Mouse (Mus musculus) left cerebral cortex, adult 8-10 months (tissue): ENCODE results near the gene Kcnq5. TPM values are rescaled to one million over a fixed set of nuclear protein-coding genes. Genes with fewer than 3 reads are reported as not detected.
A peak's percentile ranks its signal among the peaks of the same experiment; 100 is the strongest.

ENCODE experiments used
- DNase-seq, 2 experiments: peaks; one replicate each; pipeline ENCODE4 v3.0.0; 2022; ENCODE audit warnings: low spot score in 2 of 2
- total RNA-seq, 4 experiments: library from RNA; stranded (reverse); gene quantifications; 2 replicates each; pipeline ENCODE4 v1.2.4; 2022

The Kcnq5 gene
- total RNA-seq: 10 to 100 TPM; 67.6 to 86.7 (median 78.4) TPM

DNA sequence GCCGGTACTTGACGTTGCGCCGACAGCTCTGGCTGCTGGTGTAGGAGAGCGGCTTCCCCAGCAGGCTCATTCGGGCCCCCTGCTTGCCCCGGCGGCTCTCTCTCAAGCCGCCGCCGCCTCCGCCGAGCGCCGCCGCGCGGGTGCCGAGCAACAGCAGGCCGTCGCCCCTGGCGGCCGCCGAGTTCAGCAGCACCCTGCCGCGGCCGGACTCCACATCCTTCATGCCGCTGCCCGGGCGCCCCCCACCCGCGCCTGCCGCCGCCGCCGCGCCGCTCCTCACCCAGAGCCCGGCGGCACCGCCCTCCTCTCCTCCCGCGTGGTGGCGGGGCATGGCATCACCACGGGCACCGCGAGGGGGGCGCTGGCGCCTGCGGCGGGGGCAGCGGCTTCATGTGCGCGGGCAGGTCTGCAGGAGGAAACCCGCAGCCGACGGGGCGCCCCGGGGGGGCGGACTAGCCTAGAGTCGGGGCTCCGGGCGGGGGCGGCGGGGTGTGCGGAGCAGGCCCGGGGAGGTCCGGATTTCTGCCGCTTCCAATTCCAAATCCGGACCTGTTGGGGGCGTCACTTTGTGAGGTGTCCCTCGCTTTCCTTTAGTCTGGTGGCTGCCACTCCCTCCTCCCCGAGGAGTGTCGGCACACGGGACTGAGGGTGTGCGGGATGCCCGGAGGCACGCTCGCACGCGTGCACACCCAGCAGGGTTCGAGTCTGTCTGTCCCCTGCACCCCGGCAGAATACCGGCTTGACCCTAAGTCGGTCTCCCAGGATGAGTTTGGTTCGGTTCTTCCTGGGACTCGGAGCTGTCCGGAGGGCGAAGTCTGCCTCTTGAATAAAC, at the start of gene Kcnq5:
TSS of gene Kcnq5 (minus strand) at position 692 of the 832 bp plus-strand sequence.
- peak; percentile 39 to 73 for DNase-seq

DNA sequence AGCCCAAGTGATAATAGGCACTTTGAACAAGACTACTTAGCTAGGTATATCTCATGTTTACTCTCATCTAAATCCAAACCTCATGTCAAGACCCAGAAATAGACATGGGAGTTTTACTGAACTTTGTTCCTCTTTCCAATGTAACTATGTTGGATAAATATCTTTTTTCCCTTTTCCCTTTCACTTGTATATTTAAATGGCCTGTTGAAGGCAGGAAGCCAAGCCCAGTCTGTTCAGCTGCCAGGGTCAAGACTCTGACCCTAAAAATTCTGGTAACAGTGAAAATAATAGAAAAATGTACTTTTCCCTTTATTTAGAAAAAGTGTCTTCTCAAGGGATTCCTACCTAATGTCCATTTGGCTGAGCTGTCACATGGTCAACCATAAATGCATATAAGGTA, 18.0 kb upstream of the Kcnq5 start:
- DNase-seq: no peak

DNA sequence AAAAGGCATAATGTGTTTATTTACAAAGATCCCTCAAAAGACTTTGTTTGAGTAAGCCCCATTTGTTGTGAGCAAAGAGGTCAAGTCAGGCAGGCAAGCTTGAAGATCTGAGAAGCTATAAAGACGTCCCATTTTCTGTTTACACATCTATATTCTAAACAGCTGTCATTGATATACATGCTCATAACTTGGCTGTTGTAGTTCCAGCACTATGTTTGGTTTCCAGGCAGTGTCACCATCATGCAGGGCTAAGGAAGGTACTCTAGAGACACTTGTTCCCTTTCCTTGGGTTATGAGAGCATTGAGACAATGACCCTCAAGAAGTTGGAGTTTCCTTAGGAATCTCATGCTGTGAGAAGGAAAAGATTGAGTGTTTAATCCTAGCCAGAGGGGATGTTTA, 17.6 kb upstream of the Kcnq5 start:
- no peak for DNase-seq

DNA sequence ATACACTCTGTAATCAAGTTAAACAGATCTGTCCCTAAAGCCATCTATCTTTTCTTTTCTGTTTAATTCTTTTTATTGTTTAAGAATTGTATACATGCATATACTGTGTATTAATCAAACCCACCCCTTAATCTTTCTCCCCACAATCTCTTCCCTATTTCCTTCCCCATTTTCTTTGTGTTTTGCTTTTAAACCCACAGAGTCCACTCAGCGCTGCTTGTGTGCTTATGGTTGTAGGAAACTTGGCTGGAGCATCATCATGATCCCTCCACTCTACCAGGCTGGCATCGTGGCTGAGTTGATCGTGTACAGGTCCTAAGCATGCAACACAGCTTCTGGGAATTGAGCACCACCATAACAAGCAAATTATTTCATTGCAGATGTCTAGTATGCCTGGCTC, 12.3 kb upstream of the Kcnq5 start:
- DNase-seq: no peak

DNA sequence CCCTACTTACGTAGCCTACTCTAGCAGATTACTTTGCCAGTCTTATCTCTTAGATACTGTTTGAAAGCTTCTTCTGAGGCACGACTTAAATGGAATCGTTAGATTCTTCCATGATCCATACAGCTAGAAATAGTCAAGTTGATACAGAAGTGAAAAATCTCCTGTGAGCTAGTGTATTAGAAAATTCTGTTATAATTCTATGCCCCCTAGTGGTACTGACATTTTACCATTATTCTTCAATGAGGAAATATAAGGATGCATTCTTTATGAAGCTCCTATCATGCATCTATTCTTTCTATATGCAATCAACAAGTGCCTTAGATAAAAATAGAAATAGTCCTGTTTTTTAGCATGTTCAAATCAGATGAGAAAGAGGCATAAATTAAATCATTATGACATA, 5.4 kb upstream of the Kcnq5 start:
- DNase-seq: no peak

DNA sequence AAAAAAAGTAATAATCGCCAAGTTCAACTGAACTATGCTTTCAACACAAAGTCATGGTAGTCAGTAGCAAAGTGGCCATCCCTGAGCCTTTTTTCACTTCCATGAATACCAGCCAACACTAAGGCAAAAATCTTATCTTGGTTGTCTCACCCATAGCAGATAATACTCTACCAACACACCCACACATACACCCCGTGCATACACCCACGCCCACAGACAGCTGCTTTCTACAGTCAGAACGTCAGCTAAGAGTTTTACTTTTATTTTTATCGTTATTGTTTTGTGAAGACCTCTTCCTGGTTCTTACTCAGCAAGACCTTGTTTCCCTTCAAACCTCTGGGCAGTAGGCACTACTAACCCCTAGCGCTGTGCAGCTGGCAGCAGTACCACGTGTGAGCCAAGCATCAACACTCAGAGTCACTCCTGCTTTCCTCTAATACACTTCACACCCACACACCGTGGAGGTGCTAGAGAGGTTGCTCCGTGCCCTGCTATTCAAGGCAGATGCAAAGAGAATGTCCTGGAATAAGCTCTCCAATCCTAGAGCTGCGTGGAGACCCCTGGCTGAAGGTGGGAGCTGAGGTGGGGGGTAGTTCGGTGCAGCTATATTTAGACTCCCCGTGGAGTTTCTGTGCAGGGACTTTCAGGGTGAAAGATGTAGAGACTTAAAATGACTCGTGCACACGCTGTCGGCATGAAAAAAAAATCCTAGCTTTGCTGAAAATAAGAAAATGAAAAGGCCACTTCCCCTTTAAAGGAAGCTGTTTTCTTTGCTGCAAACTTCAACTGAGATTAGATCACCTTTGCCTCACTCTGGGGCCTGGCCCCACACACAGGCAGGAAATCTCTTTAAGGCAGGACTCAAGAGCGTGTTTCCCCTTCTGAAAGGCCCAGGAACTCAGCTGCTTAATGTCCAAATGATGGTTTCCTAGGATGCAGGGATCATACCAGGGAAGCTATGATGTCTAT, 1.4 kb upstream of the Kcnq5 start:
- DNase-seq: peak in 1 of 2 experiments; percentile 47

DNA sequence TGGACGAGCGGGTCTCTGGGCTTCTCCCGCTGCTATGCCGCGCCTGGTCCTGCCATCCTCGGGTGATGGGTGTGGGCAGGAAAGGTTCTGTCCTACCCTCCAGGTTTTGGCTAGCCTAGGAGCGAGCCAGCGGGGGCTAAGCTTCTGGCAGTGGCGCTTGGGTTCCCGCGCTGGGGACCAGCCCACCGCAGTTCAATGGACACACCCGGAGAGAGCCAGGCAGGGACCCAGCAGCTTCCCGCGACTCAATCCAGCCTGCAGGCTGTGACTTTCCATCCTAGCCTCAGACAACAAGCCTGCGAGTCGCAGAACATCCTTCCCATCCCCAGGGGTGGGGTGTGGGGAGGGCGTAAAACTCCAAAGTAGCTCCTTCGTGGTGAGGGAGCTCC, 335 bp upstream of the Kcnq5 start:
- peak; percentile 24 to 38 for DNase-seq

DNA sequence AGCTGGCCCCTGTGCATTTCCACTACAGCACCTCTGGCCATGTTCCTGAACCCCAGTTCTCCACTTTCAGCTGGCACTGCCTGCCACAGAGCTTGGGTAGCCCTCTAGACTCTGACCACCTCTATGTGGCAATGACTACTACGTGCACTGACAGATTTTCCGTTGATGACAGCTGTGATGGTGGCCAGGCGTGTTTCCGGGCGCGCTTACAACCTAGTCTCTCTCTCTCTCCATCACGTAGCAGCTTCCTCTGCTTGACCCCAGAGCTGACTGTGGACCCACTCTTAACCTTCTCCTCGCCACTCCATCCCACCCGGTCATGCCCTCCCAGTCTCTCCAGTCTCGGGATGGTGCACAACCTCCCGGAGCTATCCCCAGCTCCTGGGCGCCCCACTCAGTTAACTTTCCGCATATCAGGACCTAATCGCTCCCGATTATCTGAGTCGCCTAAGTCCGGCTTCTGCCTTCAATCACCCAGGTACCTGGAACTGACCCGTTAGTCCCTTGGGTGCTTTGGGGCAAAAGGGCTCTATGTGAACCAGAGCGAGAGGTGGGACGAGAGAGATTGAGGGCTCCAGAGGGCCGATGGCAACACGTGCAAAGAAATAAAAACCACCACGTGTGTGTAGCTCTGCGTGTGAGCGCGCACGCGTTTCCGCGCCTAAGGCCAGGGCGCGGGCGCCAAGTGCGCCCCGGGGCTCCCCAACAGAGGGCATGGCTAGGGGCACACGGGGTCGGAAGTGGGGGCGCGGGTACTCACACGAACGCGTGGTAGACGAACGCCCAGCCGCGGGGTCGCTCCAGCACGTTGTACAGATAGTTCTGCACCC, 1.1 kb downstream of the Kcnq5 start:
- peak; percentile 32 to 54 for DNase-seq

DNA sequence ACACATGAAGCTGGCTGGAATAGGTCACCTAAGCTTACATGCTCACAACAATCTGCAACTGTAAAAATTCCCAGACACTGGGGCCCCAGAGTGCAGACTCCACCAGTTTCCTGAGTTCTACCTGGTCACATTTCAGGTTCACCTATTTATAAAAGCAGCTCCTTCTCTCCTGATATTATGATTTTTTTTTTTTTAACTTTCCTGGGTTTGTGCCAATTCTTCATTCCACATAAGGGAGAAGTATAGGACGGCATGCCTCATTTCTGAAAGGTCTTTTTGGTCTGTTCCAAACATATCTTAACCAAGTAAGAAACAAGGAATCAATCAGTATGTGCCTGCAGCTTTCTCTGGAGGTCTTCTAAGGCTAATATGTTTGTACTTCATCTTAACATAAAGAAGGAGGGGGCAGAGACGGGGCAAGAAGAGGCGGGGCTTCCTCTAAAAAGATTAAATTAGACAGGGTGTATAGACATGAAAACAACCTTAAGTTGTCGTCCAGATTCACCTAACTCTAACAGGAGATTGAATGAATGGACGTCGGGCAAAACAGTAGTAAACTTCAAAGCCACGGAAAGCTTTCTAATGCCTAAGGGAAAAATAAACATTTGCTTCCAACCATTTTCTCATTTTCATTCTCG, 2.0 kb downstream of the Kcnq5 start:
- DNase-seq: no peak

DNA sequence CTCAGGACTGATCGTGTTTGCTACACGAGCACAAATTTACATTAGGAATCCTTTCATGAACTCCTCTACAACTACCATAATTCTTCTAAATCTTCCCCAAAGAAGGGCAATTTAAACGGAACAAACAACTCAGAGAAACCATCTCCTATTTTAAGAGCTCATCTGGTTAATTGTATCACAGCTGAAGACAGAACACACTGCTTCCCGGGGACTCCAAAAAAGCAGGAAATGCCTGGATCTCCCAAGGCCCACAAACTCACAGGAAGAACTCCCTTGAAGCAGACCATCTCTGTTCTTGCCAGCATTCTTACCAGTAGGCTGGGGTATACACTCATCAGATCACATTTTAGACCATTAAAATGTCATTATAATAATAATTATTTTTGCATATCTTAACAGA, 3.7 kb downstream of the Kcnq5 start:
- no peak for DNase-seq

DNA sequence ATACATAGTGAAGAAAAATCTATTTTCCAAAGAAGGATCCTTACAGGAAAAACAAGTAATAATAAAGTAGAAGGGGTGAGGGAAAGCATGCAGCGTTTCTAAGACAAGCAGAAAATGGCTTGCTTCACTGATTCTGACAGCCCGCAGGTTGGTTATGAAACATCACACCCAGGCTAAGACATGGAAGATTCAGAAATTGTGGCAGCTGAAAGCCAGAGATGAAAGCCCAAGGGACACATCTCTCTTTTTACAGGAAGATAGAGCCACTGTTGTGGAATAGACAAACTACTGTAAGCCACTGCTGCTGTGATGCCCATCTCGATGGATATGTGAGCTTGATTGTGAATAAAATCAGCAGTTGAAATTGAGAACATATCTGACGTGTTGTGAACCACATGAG, 20.9 kb downstream of the Kcnq5 start:
- DNase-seq: no peak

DNA sequence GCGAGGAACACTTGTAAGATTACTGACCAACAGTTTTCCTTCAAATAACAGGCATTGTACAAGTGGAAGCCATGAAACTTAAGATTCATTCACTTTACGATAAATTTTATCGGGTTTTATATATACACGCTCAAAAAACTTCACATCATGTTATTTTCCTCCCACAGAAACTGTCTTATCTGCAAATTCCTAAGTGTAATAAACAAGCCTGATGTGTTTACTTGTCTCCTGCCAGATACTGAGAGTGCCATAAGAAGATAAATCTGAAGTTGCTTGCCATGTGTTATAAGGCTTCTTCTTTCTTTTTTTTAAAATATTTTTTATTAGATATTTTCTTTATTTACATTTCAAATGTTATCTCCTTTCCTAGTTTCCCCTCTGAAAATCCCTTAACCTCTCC, 34.6 kb downstream of the Kcnq5 start:
- no peak for DNase-seq

DNA sequence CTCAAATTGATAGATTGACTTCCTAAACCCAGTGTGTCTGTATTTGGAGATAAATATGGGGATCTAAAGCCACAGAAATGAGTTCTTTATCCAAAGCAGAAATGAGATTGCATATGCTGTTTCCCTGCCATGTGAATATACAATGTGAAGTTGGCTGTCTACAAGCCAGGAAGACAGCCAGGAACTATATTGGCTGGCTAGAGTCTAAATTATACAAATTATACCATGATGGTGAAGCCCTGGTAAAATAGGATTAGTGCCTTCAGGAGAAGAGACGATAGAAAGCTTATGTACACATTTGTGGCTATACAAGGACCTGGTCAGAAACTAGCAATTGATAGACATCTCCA, 38.5 kb downstream of the Kcnq5 start:
- no peak for DNase-seq

DNA sequence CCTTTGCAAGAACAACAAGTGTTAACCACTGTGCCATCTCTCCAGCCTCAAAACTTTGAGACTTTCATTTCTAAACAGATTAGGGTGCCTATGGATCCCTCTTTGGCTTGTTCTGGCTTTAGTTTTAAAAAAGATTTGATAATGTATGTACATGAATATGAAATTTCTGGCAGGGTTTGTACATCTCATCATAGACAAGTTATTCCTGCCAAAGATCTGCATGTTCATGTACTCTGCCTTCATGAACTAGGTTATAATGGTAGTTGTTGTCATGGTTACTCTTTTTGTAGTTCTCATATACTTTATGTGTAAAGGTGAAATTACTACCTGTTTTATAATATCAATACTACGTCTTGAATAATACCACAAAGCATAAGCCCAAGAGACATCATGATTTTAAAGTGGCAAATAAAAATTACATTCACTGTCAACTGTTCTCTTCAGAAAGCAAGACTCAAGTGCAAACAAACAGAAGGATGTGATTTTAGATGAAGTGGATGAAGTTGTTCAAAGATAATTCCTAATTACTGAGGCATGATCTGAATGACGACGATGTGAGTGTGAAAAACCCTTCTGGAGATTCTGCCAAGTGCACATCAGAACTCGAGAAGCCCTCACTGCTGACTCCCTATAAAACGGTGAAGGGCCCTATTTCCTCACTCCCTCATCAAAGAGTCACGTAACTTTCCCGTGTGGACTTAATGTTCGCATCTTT, 39.0 kb downstream of the Kcnq5 start:
- DNase-seq: no peak

DNA sequence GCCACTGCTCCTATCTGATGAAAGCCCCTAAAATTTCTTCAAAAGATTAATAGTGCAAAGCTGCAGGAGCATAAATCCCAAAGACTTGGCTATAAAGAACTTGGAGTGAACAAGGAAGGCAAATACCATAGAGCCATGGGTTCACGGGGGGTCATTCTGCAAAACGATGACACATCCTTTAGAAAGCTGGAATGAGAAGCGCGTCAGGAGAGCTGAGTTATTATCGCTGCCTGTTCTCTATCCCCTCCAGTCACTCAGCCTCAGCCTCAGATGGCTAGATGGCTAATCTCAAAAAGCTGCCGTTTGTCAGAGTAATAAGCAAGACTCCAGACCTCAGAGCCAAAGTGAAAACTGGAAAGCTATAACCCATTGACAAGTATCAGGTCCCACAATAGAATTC, 42.5 kb downstream of the Kcnq5 start:
- no peak for DNase-seq

DNA sequence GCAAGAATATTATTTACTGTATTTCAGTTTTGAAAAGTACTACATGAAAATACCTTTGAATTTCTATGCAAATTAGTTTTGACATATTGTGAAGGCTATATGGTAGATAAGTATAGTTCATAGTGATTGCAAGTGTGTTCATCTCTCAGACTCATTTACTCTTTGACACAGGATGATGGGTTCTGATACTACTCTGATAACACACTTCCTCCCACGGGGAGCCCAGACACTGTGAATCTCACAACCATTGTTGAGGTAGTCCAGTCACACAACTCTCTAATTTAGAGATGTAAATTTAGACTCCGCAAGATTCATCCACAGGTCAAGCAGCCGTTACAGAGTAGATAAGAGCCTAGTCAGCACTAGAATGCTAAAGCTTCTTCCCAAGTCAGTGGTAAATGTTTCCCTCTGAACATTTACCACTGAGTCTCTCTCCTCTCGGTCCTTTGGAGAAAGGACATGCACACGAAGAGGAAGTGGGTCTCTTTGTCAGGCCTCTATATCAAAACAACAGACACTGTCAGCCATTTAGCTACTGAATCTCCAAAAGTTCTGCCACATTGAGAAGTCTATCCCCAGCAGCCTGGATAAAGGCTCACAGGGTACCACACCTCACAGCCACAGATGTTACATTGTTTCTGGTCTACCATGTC, 65.5 kb downstream of the Kcnq5 start:
- no peak for DNase-seq

DNA sequence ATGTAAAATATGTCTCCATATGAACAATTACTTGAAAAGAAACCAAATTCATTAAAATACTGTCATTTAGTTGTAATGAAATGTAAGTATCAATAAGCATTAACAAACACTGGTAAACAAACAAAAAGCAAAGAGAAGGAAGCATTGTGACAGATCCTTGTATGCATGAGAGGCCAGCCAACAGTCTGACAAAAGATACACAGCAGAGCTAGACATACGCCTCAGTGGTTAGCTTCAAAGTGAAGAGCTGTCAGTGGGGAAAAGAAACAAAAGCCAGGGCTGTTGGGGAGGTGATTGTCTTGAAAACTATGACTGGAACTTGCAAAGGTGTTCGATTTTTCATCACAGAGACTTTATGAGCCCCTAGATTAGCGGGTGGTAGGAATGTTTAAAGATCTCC, 78.0 kb downstream of the Kcnq5 start:
- DNase-seq: no peak

DNA sequence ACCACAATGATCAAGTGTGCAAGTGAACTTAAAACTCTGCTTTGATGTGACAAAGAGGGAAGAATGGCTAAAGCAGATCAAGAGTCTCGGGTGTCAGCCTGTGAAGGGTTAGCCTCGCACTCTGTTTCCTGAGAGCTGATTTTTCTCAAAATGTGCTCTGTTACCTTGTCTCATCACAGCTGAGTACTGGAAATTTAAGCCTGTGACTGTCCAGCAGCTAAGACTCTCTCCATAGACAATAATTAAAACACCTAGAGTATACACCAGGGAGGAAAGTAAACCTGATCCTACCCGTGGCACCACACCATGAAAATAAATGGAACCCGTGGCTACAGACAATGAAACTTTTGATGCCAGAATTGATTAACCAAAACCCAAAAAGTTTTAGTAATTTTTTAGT, 90.9 kb downstream of the Kcnq5 start:
- DNase-seq: no peak

DNA sequence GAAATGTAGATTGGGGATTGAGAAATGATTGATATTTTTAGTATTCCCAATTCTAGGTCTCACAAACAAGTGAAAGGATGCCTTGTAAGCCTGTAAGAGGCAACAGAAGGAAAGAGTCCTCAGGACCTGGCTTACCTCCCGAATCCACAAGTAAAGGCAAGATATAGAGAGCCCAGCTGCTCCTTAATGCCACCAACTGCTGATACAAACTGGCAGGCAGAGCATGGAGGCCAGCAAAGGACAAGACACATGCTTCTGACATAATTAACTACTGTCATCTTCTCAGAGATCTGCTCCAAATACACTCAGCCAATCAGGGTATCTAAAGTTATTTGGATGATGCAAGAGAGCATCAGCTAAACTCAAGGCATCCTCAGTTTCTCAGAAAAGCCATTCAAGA, 93.3 kb downstream of the Kcnq5 start:
- DNase-seq: no peak

DNA sequence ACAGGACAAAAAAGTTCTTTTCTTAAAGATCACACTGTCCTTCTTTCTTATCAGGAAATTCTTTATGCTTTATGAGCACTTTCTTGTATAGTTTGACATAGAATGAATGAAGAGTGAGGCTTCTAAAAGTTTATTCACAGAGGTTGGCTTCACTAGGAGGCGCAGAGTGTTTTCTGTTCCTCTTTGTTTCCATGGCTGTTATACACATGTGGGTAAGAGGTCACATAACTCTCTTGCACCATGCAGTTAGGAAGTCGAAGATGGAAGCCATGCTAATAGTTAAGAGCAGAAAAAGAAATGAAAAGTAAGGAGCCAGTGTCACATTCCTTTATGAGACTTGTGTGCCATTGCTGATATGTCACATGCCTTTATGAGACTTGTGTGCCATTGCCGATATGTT, 105.3 kb downstream of the Kcnq5 start:
- no peak for DNase-seq
